Mouse (Mus musculus): ENCODE measurements at regions not wholly inside any gene's neighbourhood (a gene's known extent, or its start where the extent isn't known, plus 50 kb on each side); places are given as distances from the start of the nearest gene placed in this dataset.
A peak's percentile ranks its signal among the peaks of the same experiment; 100 is the strongest.
"Not testable (repeated sequence)": the region's sequence is repeated elsewhere in the genome, so short reads cannot be mapped to it uniquely, and the experiment has no call there.

- DNase-seq (ENCODE audit: low spot score in 2 of 2), result peak; percentile 71 to 78
Measured at GRCm38 (mm10) chr16:50009542-50009941, 209.2 kb downstream of the Cd47 start.

DNA sequence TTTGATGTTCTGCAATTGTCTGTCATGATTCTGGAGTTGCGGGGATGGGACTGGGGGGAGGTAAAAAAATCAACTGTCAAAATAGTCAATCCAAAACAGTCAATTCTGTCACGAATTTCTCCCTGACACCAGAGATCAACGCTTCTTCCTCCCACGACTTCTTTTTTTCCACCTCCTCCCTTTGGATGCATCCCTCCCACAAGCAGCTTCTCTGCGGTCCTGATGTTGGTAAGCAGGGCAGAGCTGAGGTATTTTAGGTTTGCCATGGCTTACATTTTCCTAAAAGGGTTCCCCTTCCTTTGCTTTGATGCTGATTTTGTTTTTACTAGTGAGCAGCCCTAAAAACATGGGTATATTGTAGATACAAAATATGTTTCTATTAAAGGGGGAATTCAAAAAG lies 209.7 kb downstream of the Cd47 start:
- DNase-seq (ENCODE audit: low spot score in 2 of 2), result no peak

DNA sequence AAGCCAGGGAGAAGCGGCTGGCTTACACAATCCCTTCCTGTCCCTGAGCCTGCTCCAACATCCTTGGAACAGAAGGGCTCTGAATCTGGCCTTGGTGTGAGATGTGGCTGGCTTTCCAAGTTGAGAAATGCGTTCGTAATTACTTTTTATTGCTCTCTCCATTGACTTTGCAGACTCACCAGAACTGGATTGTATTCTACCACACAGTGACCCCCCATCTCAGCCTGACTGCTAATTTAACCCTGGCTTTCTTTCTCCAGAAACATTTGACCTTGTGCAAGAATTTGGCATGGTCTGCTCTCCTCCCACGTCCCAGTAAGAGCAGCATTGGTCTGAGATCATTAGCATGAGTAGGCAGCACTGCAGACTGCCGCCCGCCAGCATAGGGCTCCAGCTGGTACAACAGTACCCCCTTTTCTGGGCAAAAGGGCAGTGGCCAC lies 210.2 kb downstream of the Cd47 start:
- peak; percentile 68 to 69 for DNase-seq (ENCODE audit: low spot score in 2 of 2)

- no peak for DNase-seq (ENCODE audit: low spot score in 2 of 2)
Measured at GRCm38 (mm10) chr16:50023885-50024284, 223.6 kb downstream of the Cd47 start.

- no peak for DNase-seq (ENCODE audit: low spot score in 2 of 2)
Measured at GRCm38 (mm10) chr16:50026100-50026884, 226.0 kb downstream of the Cd47 start.

- DNase-seq (ENCODE audit: low spot score in 2 of 2), result no peak
Measured at GRCm38 (mm10) chr16:50027189-50027588, 226.9 kb downstream of the Cd47 start.

DNA sequence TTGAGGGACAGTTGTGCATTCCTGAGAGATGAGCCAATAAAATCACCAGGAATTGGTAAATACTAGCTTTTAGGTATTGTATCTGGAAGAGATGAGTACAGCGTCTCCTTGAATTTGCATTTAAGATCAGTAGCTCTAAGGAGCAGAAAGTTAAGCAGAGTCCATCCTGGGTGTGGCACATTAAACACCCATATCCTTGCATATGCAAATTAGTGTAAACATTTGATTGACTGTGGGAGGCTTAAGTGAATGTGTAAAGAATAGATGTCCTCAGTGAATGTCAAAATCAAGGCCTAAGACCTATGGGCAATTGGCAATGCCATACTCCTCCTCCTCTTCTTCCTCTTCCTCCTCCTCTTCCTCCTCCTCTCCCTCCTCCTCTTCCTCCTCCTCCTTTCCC lies 229.4 kb downstream of the Cd47 start:
- no peak for DNase-seq (ENCODE audit: low spot score in 2 of 2)

DNA sequence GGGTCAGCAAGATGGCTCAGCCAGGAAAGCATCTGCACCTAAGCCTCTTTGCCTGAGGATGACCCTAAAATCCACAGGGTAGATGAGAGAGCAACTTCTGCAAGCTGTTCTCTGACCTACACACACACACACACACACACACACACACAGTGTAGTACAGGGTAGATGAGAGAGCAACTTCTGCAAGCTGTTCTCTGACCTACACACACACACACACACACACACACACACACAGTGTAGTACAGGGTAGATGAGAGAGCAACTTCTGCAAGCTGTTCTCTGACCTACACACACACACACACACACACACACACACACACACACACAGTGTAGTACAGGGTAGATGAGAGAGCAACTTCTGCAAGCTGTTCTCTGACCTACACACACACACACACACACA lies 230.0 kb downstream of the Cd47 start:
- DNase-seq (ENCODE audit: low spot score in 2 of 2), result not testable (repeated sequence)

DNA sequence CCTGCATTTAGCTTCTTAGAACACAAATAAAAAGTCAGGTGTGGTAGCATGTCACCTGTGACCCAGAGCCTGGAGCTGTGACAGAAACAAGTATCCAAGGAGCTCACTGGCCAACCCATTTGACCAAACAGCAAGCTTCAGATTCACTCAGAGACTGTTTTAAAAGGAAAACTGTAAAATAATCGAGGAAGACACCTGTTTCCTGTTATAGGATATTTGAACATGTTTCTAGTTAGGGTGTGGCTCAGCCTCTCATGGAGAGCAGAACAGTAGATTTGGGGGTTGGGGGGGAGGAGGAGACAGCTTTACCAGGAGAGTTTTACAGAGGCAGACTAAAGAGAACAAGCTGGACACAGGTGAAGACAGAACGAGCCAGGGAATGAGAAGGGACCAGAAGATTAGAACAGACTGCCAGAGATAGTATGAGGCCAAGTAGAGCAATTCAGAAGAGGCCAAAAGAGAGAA lies 230.6 kb downstream of the Cd47 start:
- no peak for DNase-seq (ENCODE audit: low spot score in 2 of 2)

- no peak for DNase-seq (ENCODE audit: low spot score in 2 of 2)
Measured at GRCm38 (mm10) chr16:50032798-50033197, 232.5 kb downstream of the Cd47 start.

GRCm38 (mm10) chr16:50036296-50036734 lies 236.0 kb downstream of the Cd47 start:
- DNase-seq (ENCODE audit: low spot score in 2 of 2), result no peak

GRCm38 (mm10) chr16:50044103-50044502 lies 243.8 kb downstream of the Cd47 start:
- no peak for DNase-seq (ENCODE audit: low spot score in 2 of 2)

GRCm38 (mm10) chr16:50045552-50046547 lies 245.5 kb downstream of the Cd47 start:
- peak; percentile 79 to 83 for DNase-seq (ENCODE audit: low spot score in 2 of 2)

- DNase-seq (ENCODE audit: low spot score in 2 of 2), result no peak
Measured at GRCm38 (mm10) chr16:50063540-50063939, 263.2 kb downstream of the Cd47 start.

DNA sequence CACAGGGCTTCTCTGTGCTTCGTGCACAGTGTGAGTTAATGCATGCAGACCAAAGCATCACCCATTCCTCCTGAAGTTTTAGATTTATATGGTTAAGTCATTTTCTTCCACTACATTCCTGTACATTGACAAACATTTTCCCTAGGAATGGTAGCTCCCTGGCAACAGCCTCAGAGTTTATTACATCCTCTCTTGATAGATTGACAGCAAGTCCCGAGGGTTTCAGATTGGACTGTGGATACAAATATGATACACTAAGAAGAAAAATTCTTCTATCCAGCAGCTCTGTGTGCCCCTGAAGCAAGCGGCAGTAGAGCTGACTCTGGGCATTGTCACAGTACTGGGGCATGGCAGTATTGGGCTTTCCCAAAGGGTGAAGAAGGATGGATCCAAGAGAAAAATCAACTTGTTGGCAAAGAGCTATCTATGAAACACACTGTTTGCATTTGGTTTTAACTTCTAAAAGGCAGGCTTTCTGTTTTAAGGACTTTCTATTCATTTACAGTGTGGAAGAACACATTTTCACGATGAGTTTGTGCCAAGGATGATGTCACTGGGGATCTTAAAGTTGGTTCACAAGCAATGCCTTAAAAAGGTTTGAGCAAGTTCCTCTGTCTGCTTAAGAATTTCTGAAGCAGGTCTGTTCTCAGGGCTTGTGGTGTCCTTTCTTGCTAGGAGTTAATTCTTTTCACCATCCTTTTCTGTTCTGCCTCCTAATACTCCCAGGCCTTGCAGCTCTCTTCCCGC lies 265.2 kb downstream of the Cd47 start:
- no peak for DNase-seq (ENCODE audit: low spot score in 2 of 2)

GRCm38 (mm10) chr16:50069033-50069432 lies 268.7 kb downstream of the Cd47 start:
- DNase-seq (ENCODE audit: low spot score in 2 of 2), result no peak

DNA sequence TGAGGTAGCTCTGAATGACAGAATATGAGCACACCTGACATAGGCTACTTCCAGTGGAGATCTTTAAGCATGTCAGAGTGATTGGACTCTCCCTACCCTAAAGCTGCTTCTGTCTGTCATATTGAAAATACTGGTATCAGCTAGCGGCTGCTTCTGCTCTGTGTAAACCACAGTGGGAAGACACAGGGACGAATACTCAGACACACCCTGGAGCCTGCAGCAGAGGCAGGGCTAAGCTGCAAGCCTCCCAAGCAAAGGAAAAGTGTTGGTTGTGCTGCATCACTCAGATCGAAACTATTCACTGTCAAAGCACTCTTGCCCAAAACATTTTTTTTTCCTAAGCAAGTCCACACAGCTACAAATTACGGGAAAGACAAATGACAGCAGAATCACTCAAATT lies 270.4 kb downstream of the Cd47 start:
- no peak for DNase-seq (ENCODE audit: low spot score in 2 of 2)

GRCm38 (mm10) chr16:50072853-50073360 lies 272.6 kb downstream of the Cd47 start:
- no peak for DNase-seq (ENCODE audit: low spot score in 2 of 2)

GRCm38 (mm10) chr16:50073979-50074378 lies 273.6 kb downstream of the Cd47 start:
- DNase-seq (ENCODE audit: low spot score in 2 of 2), result no peak

GRCm38 (mm10) chr16:50075641-50076040 lies 275.3 kb downstream of the Cd47 start:
- no peak for DNase-seq (ENCODE audit: low spot score in 2 of 2)

- no peak for DNase-seq (ENCODE audit: low spot score in 2 of 2)
Measured at GRCm38 (mm10) chr16:50081511-50081910, 281.2 kb downstream of the Cd47 start.

Data from right cerebral cortex, postnatal 10 days (tissue).